9 mouse cellular contexts compared by ENCODE assay signal in genomic region chr2:60076800-60077199, GRCm38 (mm10).
DNase-seq lines count a peak whose midpoint lies in the region; ATAC-seq and TF ChIP-seq lines count a peak whose summit lies in the region.
"Had no signal": no experiment of that assay in that cellular context is flagged by ENCODE, and none has a peak within 500 bp of the region (broad histone marks: within the 10 kb centered on the region; RNA-seq: fewer than 3 reads in every experiment).

No protein-coding gene starts in this region.

- no peak overlapping the region for H3K9ac ChIP-seq in liver, adult 2 months (ENCODE audit: low read depth, low read length)
- H3K9ac ChIP-seq in midbrain, postnatal 0 days (replicated peaks; ENCODE audit: low read length, poor library complexity, severe bottlenecking) = 0 out of 2 replicates have a peak overlapping the region, but pooled peaks have one; percentile 29
- no peak overlapping the region for H3K9ac ChIP-seq in intestine, embryonic 16.5 days (ENCODE audit: low read depth, low read length)
- H3K9ac ChIP-seq in forebrain, embryonic 12.5 days = no peak overlapping the region

- no peak for TF ChIP-seq CTCF in liver, adult 2 months (IDR thresholded peaks at IDR 0.05; ENCODE audit: low read depth, low read length)
- no peak for TF ChIP-seq CTCF in midbrain, postnatal 0 days (IDR thresholded peaks at IDR 0.05)

- no peaks in the 10 kb centered on the region for H3K27me3 ChIP-seq in liver, adult 2 months (ENCODE audit: control insufficient read depth, insufficient read depth, low read length)
- no peaks in the 10 kb centered on the region for H3K27me3 ChIP-seq in midbrain, postnatal 0 days (ENCODE audit: insufficient read depth, low read length)
- H3K27me3 ChIP-seq in intestine, embryonic 16.5 days (replicated peaks; ENCODE audit: control insufficient read depth, insufficient read depth, low read length) = no peaks in the 10 kb centered on the region
- no peaks in the 10 kb centered on the region for H3K27me3 ChIP-seq in forebrain, embryonic 12.5 days

- H3K27ac ChIP-seq in liver, adult 2 months (replicated peaks; ENCODE audit: insufficient read depth, low read depth, low read length) = no peak overlapping the region
- H3K27ac ChIP-seq in midbrain, postnatal 0 days (ENCODE audit: low read depth, low read length) = no peak overlapping the region
- H3K27ac ChIP-seq in intestine, embryonic 16.5 days (ENCODE audit: low read length) = no peak overlapping the region
- no peak overlapping the region for H3K27ac ChIP-seq in forebrain, embryonic 12.5 days

- H3K4me1 ChIP-seq in liver, adult 2 months (ENCODE audit: control insufficient read depth, insufficient read depth, low read length) = no peaks in the 10 kb centered on the region
- no peaks in the 10 kb centered on the region for H3K4me1 ChIP-seq in midbrain, postnatal 0 days (ENCODE audit: insufficient read depth, low read length)
- no peaks in the 10 kb centered on the region for H3K4me1 ChIP-seq in intestine, embryonic 16.5 days (ENCODE audit: control insufficient read depth, insufficient read depth, low read length)
- H3K4me1 ChIP-seq in forebrain, embryonic 12.5 days = peaks cover 19% of the 10 kb centered on the region

- H3K4me2 ChIP-seq in midbrain, postnatal 0 days (ENCODE audit: low read depth, low read length, poor library complexity, severe bottlenecking) = no peak overlapping the region
- no peak overlapping the region for H3K4me2 ChIP-seq in intestine, embryonic 16.5 days (ENCODE audit: low read depth, low read length)
- H3K4me2 ChIP-seq in forebrain, embryonic 12.5 days = no peak overlapping the region

- no peak overlapping the region for H3K4me3 ChIP-seq in liver, adult 2 months (ENCODE audit: insufficient read depth, low read depth, low read length)
- no peak overlapping the region for H3K4me3 ChIP-seq in midbrain, postnatal 0 days (ENCODE audit: low read depth, low read length)
- no peak overlapping the region for H3K4me3 ChIP-seq in intestine, embryonic 16.5 days (ENCODE audit: low read length)
- no peak overlapping the region for H3K4me3 ChIP-seq in forebrain, embryonic 12.5 days (replicated peaks)

- H3K9me3 ChIP-seq in midbrain, postnatal 0 days (ENCODE audit: low read length) = no peaks in the 10 kb centered on the region
- no peaks in the 10 kb centered on the region for H3K9me3 ChIP-seq in intestine, embryonic 16.5 days (ENCODE audit: control insufficient read depth, low read length)
- H3K9me3 ChIP-seq in forebrain, embryonic 12.5 days = no peaks in the 10 kb centered on the region

- WGBS in liver, adult 2 months = 67% methylated on average over 7 of the region's 7 CpGs
- 38% methylated on average over 7 of the region's 7 CpGs for WGBS in midbrain, postnatal 0 days
- WGBS in intestine, embryonic 16.5 days = 71% methylated on average over 7 of the region's 7 CpGs
- 45% methylated on average over 7 of the region's 7 CpGs for WGBS in forebrain, embryonic 12.5 days

- ATAC-seq in granulocyte monocyte progenitor cell, adult 5-6 weeks (replicated peaks; ENCODE audit: poor library complexity, severe bottlenecking) = peak; percentile 87
- ATAC-seq in midbrain, postnatal 0 days (ENCODE audit: low FRiP score) = no peak
- ATAC-seq in intestine, embryonic 16.5 days = no peak
- ATAC-seq in forebrain, embryonic 12.5 days (ENCODE audit: low FRiP score) = no peak

- peak; percentile 33 for DNase-seq in adrenal gland, adult 8-10 months
- no peak for DNase-seq in adrenal gland, postnatal 10 days
- DNase-seq in liver, adult 2 months (ENCODE audit: extremely low read depth, low read depth, low spot score) = peak; percentile 32
- no peak for DNase-seq in liver
- DNase-seq in midbrain, postnatal 0 days (ENCODE audit: low spot score) = no peak
- DNase-seq: B cell, adult 2 months had no signal

- no peaks in the 10 kb centered on the region for H3K36me3 ChIP-seq in liver, adult 2 months (ENCODE audit: control insufficient read depth, insufficient read depth, low read length)
- H3K36me3 ChIP-seq in midbrain, postnatal 0 days (ENCODE audit: insufficient read depth, low read length) = no peaks in the 10 kb centered on the region
- H3K36me3 ChIP-seq in intestine, embryonic 16.5 days (ENCODE audit: control insufficient read depth, insufficient read depth, low read length) = no peaks in the 10 kb centered on the region
- 0 out of 2 replicates have a peak, but pooled peaks cover 6% of the 10 kb centered on the region for H3K36me3 ChIP-seq in forebrain, embryonic 12.5 days (replicated peaks)

- no peak for TF ChIP-seq POLR2A in liver, adult 2 months (IDR thresholded peaks at IDR 0.05; ENCODE audit: extremely low read depth, insufficient read depth, low read length)

- no peaks in the 10 kb centered on the region; the same call in 1 of the 2 replicates for H3K79me2 ChIP-seq in liver, adult 2 months (ENCODE audit: control insufficient read depth, insufficient read depth, low read length)

Comparison
In these comparisons a context has a peak if more than half of its experiments do, and no peak if none do; other contexts are left out.
1. DNase-seq: peak in adrenal gland, adult 8-10 months (single experiment) and liver, adult 2 months (single experiment); none in adrenal gland, postnatal 10 days (single experiment), liver (single experiment) and midbrain, postnatal 0 days (single experiment).